Mouse (Mus musculus) thymus, postnatal 14 days (tissue): ENCODE measurements around the gene Sh3kbp1.
A peak's percentile ranks its signal among the peaks of the same experiment; 100 is the strongest.
"Not testable (repeated sequence)": the region's sequence is repeated elsewhere in the genome, so short reads cannot be mapped to it uniquely, and the experiment has no call there.

ENCODE experiments used
- DNase-seq: peaks from one replicate; pipeline ENCODE4 v3.0.0; 2021

The Sh3kbp1 gene

DNA sequence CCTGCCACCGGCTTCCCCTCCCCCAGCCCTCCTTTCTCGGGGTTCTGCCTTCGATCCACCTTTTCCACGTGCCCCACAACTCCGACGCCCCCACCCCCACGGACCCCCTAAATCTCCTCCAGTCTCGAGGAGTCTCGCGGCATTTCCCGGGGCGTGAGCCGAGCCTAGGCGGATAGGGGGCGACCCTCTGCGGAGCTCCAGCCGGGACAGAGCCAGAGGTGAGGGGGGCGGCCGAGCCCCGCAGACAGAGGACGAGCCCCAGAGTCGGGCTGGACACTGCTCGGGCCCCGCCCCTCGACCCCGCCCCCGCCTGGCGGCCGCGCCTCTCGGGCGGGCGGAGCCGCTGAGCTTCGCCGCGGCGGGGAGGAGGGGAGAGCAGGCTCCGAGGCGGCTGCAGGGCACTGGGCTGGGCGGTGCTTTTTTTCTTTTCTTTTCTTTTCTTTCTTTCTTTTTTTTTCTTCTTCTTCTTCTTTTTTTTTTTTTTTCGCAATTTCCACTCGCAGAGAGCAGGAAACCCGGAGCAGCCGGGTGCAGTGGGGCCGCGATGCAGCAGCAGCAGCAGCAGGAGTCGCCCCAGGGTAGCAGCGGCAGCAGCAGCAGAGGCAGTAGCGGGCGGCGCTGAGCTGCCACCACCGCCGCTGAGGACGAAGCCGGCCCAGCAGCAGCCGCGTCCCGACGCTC is at the start of gene Sh3kbp1:
Sh3kbp1 (plus strand) TSS at position 366 of the 681 bp plus-strand sequence.
- peak; percentile 72 for DNase-seq

- not testable (repeated sequence) for DNase-seq
These were observed 42.3 kb upstream of the Sh3kbp1 start for GRCm38 (mm10) chrX:159584738-159585137.

DNA sequence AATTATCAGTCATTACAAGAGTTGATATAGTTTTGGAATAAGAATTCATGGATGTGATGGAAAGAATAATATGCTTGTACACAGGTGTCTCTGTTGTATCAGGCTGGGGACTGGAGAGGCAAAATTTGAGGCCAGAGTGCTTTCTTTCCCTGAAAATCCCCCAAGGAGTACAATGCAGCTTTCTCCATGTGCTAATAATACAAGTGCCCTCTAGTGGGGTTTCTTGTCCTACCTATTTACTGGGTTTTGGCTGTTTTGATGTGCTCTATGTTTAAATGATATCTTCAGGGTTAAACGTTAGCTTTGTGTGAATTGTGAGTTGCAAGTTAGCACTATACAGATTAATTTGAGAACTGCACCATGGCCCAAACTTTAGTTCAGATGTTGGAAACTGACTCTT is 35.4 kb upstream of the Sh3kbp1 start:
- DNase-seq = no peak

DNA sequence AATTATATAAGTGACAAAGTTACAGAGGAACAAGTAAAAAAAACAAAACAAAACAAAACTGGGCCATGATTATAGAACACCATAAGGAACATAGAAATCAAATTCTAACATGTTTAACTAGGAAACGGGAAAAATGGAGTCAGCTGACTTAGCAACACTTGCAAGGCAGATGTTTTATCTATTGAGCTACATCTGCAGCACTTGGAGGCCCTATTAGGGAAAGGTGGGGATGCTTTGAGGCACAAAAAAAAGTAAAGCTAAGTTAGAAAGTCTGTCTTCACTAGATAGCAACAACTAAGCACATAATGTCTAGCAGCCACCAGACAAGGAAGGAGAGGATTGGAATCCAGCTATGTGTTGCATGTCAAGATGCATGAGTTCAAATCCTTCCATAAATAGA is 29.6 kb upstream of the Sh3kbp1 start:
- no peak for DNase-seq

GRCm38 (mm10) chrX:159604832-159605231 is 22.2 kb upstream of the Sh3kbp1 start:
- no peak for DNase-seq

DNA sequence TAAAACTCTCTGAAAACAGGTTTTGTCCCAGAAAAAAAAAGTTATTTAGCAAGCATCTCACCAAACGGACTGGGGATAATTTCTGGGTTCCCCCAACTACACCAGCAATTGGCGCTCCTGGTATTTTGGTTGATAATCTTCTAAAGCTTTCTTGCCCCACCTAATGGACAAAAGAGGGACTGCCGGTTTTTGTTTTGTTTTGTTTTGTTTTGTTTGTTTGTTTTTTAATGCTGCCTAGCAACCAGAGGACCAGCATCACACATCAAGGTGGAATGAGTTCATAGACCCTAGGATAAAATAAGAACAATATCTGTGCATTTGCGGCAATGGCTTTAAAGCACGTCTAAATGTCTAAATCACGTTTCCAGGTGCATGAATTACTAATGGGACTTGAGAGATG is 20.1 kb upstream of the Sh3kbp1 start:
- no peak for DNase-seq

DNA sequence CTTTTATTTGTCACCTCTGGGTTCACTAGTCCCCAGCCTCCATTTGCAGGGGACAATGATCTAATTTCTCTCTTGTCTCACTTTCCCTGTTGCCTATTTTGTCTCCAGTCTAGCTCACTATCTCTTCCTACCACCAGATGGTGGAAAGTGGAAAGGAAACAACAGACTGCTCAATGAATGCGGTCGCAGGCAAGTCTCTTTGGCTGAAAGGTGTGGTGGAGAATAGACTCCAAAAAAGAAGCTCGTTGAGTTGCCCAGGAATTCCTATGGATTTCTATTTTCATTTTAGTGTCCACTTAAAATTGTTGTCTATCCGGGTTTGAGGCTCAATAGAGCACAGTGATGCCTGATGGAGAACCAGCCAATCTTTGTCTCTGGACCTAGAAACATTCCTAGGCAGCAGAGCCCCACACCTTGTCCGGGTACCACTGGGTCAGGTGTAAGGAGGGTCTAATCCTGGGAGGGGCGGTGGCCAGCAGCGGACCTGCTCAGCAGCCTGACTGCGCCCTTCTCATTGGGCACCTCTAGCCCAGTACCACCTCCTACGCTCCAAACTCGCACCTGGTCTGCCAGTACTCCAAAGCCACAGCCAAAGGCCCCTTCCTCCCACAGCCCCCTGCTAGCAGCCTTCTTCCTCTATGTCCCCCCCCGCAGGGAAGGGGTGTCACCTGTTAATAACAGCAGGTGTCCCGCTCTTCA is 715 bp upstream of the Sh3kbp1 start:
- DNase-seq = peak; percentile 24

DNA sequence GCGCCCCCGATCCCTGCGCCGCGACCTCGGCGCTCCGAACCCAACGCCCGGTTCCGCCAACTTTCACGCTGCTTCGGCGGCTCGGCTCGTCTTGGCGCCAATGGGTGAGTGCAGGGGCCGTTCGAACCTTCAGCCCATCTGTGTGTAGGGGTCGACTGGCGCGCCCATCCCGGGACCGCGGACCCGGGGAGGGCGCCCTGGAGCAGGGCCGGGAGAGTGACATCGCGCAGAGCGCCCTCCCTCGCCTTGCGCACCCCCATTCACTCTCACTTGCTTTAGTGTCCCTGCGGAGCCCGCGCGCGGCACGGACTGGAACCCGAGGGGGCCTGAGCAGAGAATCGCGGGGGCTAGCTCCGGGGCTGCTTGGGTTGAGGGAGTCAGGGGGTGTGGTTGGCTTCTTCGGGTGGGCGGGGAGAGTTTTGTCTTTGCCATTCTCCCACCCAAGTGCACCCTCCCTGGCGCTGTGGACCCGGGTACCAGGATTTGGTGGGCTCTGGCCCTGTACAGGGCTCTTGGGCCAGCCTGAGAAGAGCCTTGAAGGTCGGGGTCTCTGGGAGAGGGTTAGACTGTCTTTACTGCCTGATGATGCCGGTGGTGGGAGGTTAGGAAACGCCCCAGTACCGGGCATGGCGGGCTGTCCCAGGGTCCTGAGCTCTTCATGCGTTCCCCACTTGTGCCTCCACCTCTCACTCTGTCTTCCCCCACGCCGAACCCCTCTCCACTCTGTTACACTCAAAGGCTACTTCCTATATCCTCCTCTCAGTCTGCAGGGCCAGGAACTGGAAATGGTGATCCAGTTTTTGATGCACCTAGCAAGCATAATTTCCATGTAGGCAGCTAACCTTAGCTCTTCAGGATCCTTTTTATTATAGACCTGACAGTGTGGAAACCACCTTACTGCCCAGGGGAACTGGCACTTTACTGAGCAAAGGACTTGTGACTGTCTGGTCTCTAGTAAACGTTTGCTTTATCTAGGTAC is 805 bp downstream of the Sh3kbp1 start:
- DNase-seq = peak; percentile 69

- DNase-seq = no peak
These were observed 1.6 kb downstream of the Sh3kbp1 start for GRCm38 (mm10) chrX:159628629-159629028.

- no peak for DNase-seq
These were observed 2.1 kb downstream of the Sh3kbp1 start for GRCm38 (mm10) chrX:159629203-159629602.

DNA sequence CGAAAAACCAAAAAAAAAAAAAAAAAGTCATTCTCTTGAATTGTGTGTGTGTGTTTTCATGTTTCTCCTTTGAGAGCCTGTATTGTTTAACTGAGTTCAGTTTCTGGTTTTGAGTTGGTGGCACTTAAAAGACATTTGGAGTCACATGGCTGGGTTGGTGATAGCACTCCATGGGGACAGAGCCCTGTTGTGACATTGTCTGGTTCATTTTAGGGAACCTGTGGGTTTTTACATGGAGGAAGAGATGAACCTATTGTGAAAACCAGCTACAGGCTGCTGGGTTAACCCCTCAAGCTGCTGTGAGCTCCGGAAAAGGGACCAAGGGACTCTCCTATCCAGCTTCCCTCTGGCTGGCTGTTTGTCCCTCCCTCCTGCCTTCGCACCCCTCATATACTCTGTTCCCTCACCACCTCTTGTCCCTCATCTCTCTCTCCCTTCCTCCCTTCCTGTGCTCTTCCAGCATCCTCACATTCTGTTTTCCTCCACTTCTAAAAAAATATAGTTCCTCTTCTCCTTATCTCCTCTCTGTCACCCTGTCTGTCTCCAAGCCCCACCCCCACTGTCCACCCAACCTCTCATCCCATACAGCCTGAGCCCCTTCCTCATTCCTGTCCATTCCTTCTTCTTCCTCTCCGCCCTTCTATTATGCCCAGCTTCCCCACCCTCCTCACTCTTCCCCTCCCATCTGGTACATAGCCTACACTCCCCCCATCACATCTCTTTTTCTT is 11.6 kb downstream of the Sh3kbp1 start:
- no peak for DNase-seq

DNA sequence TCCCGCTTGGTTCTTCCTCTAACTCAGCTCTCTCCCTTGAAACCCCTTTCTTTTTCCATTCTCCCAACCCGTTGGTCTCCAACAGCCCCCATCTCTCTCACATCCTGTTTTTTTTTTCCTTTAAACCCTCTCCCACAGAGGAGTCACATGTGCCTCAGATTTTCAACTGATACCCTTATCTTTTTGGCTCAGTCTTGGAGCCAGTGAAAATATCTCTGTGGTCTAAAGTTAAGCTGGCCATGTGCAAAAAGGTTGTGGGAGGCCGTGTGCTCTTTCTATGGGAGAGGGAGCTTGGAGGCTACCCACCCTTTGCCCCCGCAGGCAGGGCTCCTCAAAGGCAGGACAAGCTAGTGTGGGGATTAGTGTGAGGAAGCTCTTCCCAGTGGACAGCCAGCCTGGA is 12.9 kb downstream of the Sh3kbp1 start:
- no peak for DNase-seq

DNA sequence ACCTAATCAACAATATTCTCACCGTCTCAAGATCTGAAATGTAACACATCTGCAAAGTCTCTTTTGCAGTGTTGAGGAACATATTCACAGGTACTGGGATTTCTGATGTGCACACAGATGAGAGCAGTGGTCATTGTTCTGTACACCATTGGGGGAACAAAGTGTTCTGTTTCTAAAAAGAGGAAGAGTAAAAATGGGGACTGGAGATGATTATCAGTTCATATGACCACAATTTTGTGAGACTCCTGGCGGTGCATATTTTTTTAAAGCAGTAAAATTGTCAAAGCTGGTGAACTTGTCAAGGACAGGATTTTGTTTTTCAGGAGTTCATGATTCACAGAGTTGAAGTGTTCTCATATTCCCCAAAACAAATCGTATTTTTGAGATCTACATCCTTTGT is 18.2 kb downstream of the Sh3kbp1 start:
- no peak for DNase-seq

DNA sequence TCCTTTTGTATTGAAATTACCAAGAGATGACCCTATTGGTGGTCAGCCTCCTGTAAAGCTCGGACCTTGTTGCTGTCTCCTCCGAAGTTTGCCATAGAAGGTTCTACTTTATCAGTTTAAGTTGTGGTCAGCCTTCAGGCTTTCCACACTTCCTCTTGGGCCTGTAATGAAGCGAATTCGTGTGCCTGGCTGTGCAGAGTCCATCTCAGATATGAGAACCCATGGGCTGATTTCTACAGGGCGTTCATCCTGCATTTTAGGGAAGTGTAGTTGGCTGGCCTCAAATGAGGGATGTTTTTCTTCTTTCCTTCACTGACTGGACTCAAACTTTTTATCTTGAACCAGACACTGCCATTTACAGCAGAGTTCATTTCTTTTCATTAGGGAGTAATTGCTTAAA is 20.5 kb downstream of the Sh3kbp1 start:
- DNase-seq = no peak

DNA sequence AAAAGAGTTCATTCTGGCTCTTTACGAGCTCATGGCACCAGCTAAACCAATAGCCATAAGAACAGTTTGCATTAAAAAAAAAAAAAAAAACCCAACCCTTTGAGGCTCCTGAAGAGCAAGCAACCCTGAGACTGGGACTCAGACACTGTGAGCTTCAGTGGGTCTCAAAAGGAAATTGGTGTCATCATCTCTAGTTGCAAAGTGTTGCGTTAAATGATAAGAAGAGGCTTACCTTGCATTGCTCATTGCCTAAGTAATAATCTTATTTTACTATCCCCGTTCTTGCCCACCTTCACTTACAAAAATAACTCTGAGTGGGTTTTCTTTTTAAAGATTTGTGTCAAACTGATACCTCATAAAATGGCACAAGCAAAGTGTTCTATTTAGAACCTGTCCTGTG is 21.5 kb downstream of the Sh3kbp1 start:
- DNase-seq = no peak

DNA sequence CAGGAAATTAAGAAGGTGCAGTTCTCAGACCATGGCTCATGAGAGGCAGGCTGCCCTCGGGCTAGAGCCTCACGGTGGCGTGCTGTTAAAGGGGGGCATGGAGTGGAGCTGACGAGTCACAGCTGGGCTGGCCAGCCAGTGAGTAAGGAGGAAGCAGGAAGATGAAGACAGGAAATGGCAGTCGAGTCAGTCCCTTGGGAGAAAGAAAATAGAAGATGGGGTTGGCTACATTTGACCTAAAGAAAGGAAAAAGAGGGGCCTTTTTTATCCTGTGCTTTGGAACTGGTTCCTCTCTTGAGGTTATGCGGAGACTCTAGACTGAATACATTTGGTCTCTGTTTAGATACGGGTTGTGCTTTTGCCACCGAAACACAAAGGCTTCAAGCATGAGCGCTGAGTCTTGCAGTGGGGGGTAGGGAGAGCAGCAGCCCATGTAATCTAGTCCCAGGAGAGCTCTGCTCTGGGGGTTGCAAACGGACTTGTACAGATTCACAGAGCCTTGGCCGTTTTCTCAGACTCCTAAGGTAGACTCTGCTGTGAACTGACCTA is 23.1 kb downstream of the Sh3kbp1 start:
- peak; percentile 41 for DNase-seq

DNA sequence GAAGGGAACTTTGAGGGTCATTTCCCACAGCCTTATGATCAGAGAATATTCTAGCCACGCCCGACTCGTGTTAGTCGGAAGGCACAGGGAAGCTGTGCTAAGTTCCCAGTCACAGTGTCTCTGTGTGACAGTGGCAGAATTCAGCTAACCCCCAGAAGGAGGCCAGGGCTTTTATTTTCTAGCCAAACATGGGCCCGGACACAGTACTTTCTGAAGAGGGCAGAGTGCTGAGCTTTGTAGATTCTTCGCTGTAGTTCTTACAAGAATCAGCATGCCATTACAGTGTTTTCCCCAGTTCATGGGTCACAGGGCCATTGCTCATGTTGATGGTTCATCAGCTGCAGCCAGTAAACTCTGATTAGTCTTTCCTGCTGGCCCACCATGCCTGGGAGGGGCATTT is 23.7 kb downstream of the Sh3kbp1 start:
- no peak for DNase-seq

DNA sequence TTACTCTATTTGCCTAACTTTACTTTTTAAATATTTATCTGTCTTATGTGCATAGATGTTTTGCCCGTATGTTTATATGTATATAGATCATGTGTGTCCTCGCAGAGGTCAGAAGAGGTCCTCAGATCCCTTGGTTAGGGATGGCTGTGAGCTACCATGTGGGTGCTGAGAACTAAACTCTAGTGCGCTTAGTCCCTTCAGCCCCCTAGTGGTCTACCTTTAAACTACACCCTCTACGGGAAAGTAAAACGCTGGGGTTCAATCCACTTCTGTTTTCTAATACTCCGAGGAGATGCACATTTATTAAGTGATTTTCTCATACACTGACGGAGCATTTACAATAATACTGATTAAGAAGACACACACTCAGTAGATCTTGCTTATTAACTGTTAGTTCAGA is 44.3 kb downstream of the Sh3kbp1 start:
- DNase-seq = peak; percentile 26

DNA sequence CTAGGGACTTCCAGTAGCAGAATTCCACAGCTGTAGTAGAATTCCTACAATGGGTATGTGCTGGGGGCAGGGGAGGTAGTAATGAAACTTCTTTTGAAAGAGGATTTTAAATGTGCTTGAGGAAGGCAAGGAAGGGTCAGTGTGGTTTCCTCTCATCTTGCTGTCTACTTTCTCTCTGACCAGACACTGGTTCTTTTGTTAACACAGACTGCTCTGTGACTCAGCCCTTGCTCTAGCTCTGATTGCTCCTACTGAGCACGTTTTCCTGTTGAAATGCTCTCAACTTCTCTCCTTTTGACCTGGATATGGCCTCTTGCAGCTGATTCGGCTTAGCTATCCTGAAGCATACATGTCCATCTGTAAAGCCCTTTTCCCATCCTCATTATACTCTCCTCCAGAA is 45.4 kb downstream of the Sh3kbp1 start:
- DNase-seq = no peak

DNA sequence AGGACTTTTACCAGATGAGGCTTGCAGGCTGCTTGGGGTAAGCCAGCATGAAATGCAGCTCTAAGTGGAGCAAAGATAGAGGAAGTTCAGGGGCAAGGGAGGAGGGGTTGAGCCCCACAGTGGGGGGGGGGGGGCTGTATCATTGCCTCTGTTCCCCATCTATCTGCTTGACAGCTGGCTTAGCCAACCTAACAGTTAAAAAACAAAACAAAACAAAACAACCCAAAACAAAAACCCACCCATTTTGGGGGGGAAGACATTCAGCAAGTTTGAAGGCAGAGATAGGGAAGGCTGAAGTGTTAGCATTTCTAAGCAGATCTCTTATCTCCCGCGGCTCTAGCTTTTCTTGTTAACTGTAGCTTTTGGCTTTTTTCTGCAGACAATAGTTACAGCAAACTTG is 49.2 kb downstream of the Sh3kbp1 start:
- DNase-seq = peak; percentile 50

- DNase-seq = peak; percentile 56
These were observed 50.7 kb downstream of the Sh3kbp1 start for GRCm38 (mm10) chrX:159677585-159678319.
